Mouse (Mus musculus) spleen, adult 2 months (tissue): ENCODE results near the gene Enpp6. TPM values are rescaled to one million over a fixed set of nuclear protein-coding genes. Genes with fewer than 3 reads are reported as not detected.
A peak's percentile ranks its signal among the peaks of the same experiment; 100 is the strongest.

Experiments
- DNase-seq, 2 experiments: peaks; one replicate each; pipeline versions ENCODE4 v3.0.0 to v3.0.0-alpha.2; 2012 to 2021; ENCODE audit warnings: low spot score in 2 of 2, low read depth in 1 of 2
- H3K27ac ChIP-seq: fragments of 200-500 bp; 2 replicates; pipeline ENCODE4 v1.5.1; 2012; ENCODE audit warnings: low read length, inconsistent platforms; ENCODE audit not compliant: insufficient read depth
- H3K27me3 ChIP-seq: fragments of 200-500 bp; 2 replicates; pipeline ENCODE4 v1.6.1; 2012; ENCODE audit warnings: mild to moderate bottlenecking, moderate library complexity, low read length, inconsistent platforms; ENCODE audit not compliant: control insufficient read depth, insufficient read depth
- H3K36me3 ChIP-seq: fragments of 200-500 bp; 2 replicates; pipeline ENCODE4 v1.6.1; 2012; ENCODE audit warnings: mild to moderate bottlenecking, low read length, inconsistent platforms; ENCODE audit not compliant: control insufficient read depth, insufficient read depth
- H3K4me1 ChIP-seq: fragments of 200-500 bp; 2 replicates; pipeline ENCODE4 v1.6.1; 2011; ENCODE audit warnings: inconsistent platforms; ENCODE audit not compliant: control insufficient read depth, insufficient read depth, insufficient read length
- H3K4me3 ChIP-seq: fragments of 200-500 bp; 2 replicates; pipeline ENCODE4 v1.5.1; 2011; ENCODE audit warnings: mild to moderate bottlenecking, inconsistent platforms; ENCODE audit not compliant: insufficient read depth, insufficient read length; ENCODE audit errors: extremely low read depth
- CTCF ChIP-seq: fragments of 200-500 bp; IDR thresholded peaks from 2 replicates; pipeline ENCODE4 v1.5.1; 2011; ENCODE audit warnings: mild to moderate bottlenecking, inconsistent platforms; ENCODE audit not compliant: insufficient read depth, insufficient read length, insufficient replicate concordance; ENCODE audit errors: extremely low read depth
- POLR2A ChIP-seq: fragments of 200-500 bp; IDR thresholded peaks from 2 replicates; pipeline ENCODE4 v1.6.1; 2011; ENCODE audit warnings: low read depth, low read length, inconsistent platforms
- WGBS: fragments of 180-500 bp; shearing (Covaris S2); methylation state at CpG from one replicate; pipeline ENCODE4 v1.1.7; 2018; 5-methylcytosine and 5-hydroxymethylcytosine counted together
- polyA plus RNA-seq: library from polyadenylated mRNA; depleted of rRNA; stranded (reverse); fragments of >200 nt; gene quantifications from 2 replicates; pipeline ENCODE4 v1.2.3, GENCODE M21; 2012

Enpp6 gene
- polyA plus RNA-seq, 1 experiment: 1.8 TPM

DNA sequence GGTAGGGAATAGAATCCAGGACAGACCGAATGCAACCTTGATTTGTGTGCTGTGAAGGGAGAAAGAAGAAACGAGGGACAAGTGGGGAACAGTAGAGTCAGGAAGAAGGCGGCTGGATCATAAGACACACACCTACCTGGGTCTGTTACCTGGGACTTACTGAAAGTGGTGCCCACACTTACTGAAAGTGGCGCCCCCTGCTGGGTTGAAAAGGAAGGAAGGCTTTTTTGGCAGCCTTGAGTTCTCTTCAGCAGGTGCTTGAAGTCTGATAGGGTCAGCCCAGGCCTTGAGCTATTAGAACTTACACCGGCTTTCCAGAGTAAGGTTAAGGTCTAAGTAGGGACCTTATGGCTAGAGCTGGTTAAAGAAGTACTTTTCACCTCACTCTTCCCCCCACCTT lies 40.5 kb upstream of the Enpp6 start:
- WGBS: 82% methylated on average over 5 of the region's 5 CpGs
- peaks cover 9% of the 10 kb centered on the region; the same call in 1 of the 2 replicates for H3K4me1 ChIP-seq
- no peaks in the 10 kb centered on the region for H3K27me3 ChIP-seq
- no peak overlapping the region for H3K4me3 ChIP-seq
- TF ChIP-seq CTCF: peak; percentile 59; the same call in 1 of the 2 replicates
- TF ChIP-seq POLR2A: no peak
- H3K27ac ChIP-seq: no peak overlapping the region
- H3K36me3 ChIP-seq: no peaks in the 10 kb centered on the region
- peak in 1 of 2 experiments; percentile 72 for DNase-seq

DNA sequence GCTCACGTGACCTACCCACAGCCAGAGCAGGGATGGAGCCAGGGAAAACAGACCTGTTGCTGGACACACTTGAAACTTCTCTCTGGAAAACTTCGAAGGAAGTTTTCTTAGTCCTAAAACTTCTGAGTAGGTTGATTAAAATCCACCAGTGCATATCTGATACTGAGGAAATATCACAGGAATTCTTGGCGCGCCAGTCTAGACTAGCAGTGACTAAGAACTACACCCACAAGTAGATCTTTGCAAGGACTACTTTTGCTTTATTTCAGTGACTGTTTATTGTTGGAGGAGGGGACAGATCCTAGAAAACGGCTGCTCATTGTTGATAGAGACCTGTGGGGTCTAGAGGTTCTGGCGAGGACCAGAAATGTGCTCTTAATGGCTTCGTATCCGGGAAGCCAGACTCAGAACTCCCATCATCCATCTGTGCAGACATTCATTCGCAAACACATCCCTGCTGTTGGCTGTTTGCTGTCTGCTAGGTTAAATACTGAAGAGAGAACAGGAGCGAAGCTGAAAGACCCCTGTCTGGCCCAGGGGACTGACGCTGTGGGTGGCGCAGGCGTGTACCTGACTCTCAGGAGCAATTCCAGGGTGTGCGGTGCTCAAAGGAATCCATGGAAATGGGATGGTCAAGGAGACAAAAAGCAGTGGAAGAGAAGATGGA lies 38.5 kb upstream of the Enpp6 start:
- Histone ChIP-seq H3K27me3 (no peaks in the 10 kb centered on the region), H3K27ac (no peak overlapping the region), H3K4me1 (peaks cover 5% of the 10 kb centered on the region), H3K4me3 (no peak overlapping the region), H3K36me3 (no peaks in the 10 kb centered on the region)
- WGBS: 93% methylated on average over 14 of the region's 14 CpGs
- no peak for DNase-seq
- no peak for TF ChIP-seq POLR2A
- no peak for TF ChIP-seq CTCF

DNA sequence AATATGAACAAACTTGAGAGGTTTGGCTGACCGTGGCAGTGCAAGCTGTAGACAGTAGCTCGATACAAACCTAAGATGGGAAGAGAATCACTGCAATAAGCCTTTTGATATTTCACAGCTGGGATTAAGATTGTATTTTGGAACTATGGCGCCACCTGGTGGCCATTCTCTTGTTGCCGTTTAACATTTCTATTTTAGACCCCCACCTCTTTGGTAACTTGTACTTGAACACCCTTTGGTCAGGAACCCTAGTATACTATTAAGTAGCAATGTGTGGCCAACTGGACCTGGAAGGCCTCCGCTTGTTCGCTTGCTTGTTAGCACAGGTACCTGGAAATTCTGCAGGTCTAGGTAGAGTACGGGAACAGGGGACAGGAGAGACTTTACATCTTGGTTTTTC lies 33.2 kb upstream of the Enpp6 start:
- DNase-seq: peak; percentile 57 to 61
- WGBS: 25% methylated on average over 7 of the region's 7 CpGs
- Histone ChIP-seq H3K27ac (no peak overlapping the region), H3K4me3 (no peak overlapping the region), H3K27me3 (no peaks in the 10 kb centered on the region), H3K36me3 (no peaks in the 10 kb centered on the region), H3K4me1 (no peaks in the 10 kb centered on the region; the same call in 1 of the 2 replicates)
- TF ChIP-seq CTCF: no peak
- TF ChIP-seq POLR2A: no peak

DNA sequence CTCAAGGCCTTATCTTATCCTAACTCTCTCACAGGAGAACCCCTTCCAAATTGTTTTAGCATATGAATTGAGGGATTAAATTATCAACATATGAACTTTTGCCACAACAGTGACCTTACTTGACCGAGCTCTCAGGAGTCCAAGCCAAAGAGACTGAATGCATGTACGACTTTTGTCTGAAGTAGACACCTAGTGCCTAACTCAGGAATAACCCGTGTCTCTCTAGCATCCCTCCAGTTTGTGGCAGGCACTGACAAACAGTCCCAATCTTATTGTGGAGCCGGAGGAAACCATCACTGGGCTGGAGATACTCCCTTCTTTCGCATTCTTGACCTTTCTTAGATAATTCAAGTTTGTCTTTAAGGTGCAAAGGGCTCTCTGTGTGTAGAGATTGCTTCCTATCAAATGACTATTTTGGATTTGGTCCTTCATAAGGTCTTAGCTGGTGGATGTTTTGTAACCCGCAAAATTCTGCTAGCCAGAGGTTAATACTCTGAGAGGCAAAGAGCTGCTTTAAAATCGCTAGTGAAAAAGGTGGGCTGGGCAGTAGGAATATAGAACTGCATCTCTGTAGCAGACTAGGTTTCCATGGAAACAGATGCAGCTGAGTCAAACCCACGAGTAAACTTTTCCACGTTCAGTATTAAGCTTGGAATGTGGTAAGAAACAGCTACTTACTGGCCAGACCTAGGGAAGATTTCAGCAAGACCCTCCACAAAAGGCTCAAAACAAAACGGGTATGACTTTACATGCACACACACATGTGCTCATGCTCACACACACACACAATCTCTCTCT lies 23.9 kb upstream of the Enpp6 start:
- no peaks in the 10 kb centered on the region for H3K4me1 ChIP-seq
- no peaks in the 10 kb centered on the region for H3K27me3 ChIP-seq

DNA sequence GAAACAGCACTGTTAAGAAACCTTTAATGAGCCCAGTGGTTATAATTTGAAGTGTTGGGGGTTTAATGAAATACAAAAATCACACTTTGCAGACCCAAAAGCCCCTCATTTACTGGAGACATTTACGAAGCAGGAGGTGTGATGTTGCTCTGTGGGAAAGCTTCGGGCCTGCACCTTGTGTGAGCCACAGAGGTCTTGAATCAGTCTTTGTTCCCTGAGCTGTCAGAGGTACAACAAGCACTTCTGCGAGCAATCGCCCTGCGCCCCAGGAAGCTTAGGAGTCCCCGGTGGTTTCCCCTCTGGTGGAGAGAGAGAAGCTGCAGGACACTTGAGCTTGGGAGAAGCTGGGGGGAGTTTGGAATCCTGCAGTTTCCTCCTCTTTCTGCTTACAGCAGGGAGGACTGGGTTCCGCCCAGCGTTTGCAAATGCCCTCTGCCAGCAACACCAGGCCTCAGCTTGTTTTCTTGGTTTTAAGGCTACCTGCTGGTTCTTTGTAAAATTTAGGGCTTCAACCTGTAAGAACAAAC lies 23.0 kb upstream of the Enpp6 start:
- no peaks in the 10 kb centered on the region for H3K4me1 ChIP-seq
- no peak overlapping the region for H3K4me3 ChIP-seq
- 64% methylated on average over 8 of the region's 8 CpGs for WGBS
- H3K36me3 ChIP-seq: no peaks in the 10 kb centered on the region
- H3K27ac ChIP-seq: no peak overlapping the region
- H3K27me3 ChIP-seq: no peaks in the 10 kb centered on the region
- TF ChIP-seq POLR2A: no peak
- TF ChIP-seq CTCF: no peak
- no peak for DNase-seq

More for the DNA sequence above, 23.9 kb upstream of the Enpp6 start:
- Histone ChIP-seq H3K4me3 (no peak overlapping the region), H3K27ac (no peak overlapping the region), H3K36me3 (no peaks in the 10 kb centered on the region)
- no peak for DNase-seq
- no peak for TF ChIP-seq CTCF
- no peak for TF ChIP-seq POLR2A
- WGBS: 79% methylated on average over 10 of the region's 10 CpGs

DNA sequence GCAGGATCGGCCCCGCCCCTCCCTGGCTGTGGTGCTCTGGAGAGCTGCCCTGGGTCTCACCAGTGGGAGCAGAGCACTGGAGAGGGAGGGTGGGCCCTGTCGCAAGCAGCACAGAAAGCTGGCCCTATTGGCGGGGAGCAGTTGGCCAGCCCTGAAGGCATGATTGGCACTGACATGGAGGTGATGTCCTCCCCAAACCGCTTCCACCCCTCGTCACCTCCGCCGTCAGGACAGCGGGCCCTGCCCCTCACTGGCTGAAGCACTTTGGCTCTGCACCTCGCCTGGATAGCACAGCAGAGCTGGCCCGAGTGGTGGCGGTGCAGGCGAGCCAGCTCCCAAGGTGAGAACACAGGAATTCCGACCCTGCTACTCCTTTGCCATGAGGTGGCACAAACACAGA lies 20.9 kb upstream of the Enpp6 start:
- Histone ChIP-seq H3K36me3 (no peaks in the 10 kb centered on the region), H3K4me3 (no peak overlapping the region), H3K27me3 (no peaks in the 10 kb centered on the region), H3K4me1 (no peaks in the 10 kb centered on the region), H3K27ac (no peak overlapping the region)
- WGBS: 92% methylated on average over 14 of the region's 14 CpGs
- no peak for DNase-seq
- no peak for TF ChIP-seq POLR2A
- no peak for TF ChIP-seq CTCF

DNA sequence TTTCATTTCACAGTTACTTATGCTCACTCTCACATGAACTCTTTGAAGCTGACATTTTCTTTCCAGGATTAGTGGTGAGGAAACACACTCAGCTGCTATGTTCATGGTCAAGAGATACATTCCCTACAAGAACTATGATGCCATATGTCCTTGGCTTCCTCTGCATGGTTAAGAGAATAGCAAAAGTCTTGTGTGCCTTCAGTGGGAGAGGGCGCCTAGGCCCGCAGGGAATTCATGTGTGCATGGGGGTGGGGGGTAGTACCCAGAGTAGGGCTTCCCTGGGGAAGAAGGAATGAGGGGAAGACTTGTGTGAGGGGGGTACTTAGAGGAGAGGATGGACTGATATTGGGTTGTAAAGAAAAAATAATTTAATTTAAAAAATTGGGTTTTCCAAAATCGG lies 18.0 kb upstream of the Enpp6 start:
- Histone ChIP-seq H3K4me3 (no peak overlapping the region), H3K27me3 (no peaks in the 10 kb centered on the region), H3K27ac (no peak overlapping the region), H3K36me3 (no peaks in the 10 kb centered on the region), H3K4me1 (no peaks in the 10 kb centered on the region)
- no peak for DNase-seq
- no peak for TF ChIP-seq CTCF
- TF ChIP-seq POLR2A: no peak
- WGBS: 93% methylated on average over 3 of the region's 3 CpGs
